Mouse (Mus musculus): Measurements from ENCODE around the gene Vmn1r201. TPM values are rescaled to one million over a fixed set of nuclear protein-coding genes. Genes with fewer than 3 reads are reported as not detected.

Gene Vmn1r201
- polyA plus RNA-seq (2014; fragmentation: Nextera tagmentation; extraction: Ambion mirVana) = not detected in 2 replicates

- ATAC-seq (ENCODE audit: low read depth) (no peak), DNase-seq (ENCODE audit: low spot score) (no peak)
- Histone ChIP-seq H3K9me3 (ENCODE audit: control insufficient read depth, low read length) (no peaks in the 10 kb centered on the region), H3K4me3 (ENCODE audit: low read depth, low read length) (no peak within 1 kb of the TSS), H3K36me3 (ENCODE audit: control insufficient read depth, insufficient read depth, low read length) (no peaks in the 10 kb centered on the region), H3K27ac (replicated peaks; ENCODE audit: low read depth, low read length) (no peak within 1 kb of the TSS), H3K9ac (ENCODE audit: low read depth, low read length) (no peak within 1 kb of the TSS), H3K4me2 (ENCODE audit: low read depth, low read length) (no peak within 1 kb of the TSS), H3K27me3 (replicated peaks; ENCODE audit: control insufficient read depth, insufficient read depth, low read length) (no peaks in the 10 kb centered on the region), H3K4me1 (ENCODE audit: control insufficient read depth, insufficient read depth, low read length) (no peaks in the 10 kb centered on the region)
- WGBS = 39% methylated on average over 1 of the region's 1 CpGs
Measured at GRCm38 (mm10) chr13:22471623-22472022, at the start of gene Vmn1r201. Gene Vmn1r201 (plus strand): TSS chr13:22471923.

GRCm38 (mm10) chr13:22455145-22455544 lies 16.6 kb upstream of the Vmn1r201 start:
- no peak overlapping the region for H3K4me2 ChIP-seq (ENCODE audit: low read depth, low read length)
- ATAC-seq (ENCODE audit: low read depth) (no peak), DNase-seq (ENCODE audit: low spot score) (no peak)
- no peaks in the 10 kb centered on the region for H3K9me3 ChIP-seq (ENCODE audit: control insufficient read depth, low read length)
- no peaks in the 10 kb centered on the region for H3K4me1 ChIP-seq (ENCODE audit: control insufficient read depth, insufficient read depth, low read length)
- no peak overlapping the region for H3K9ac ChIP-seq (ENCODE audit: low read depth, low read length)
- H3K36me3 ChIP-seq (ENCODE audit: control insufficient read depth, insufficient read depth, low read length) = no peaks in the 10 kb centered on the region
- H3K27ac ChIP-seq (replicated peaks; ENCODE audit: low read depth, low read length) = no peak overlapping the region
- no peaks in the 10 kb centered on the region for H3K27me3 ChIP-seq (replicated peaks; ENCODE audit: control insufficient read depth, insufficient read depth, low read length)
- H3K4me3 ChIP-seq (ENCODE audit: low read depth, low read length) = no peak overlapping the region

GRCm38 (mm10) chr13:22502431-22502830 lies 30.7 kb downstream of the Vmn1r201 start:
- Histone ChIP-seq H3K4me3 (ENCODE audit: low read depth, low read length) (no peak overlapping the region), H3K9me3 (ENCODE audit: control insufficient read depth, low read length) (no peaks in the 10 kb centered on the region), H3K36me3 (ENCODE audit: control insufficient read depth, insufficient read depth, low read length) (no peaks in the 10 kb centered on the region), H3K4me1 (ENCODE audit: control insufficient read depth, insufficient read depth, low read length) (no peaks in the 10 kb centered on the region), H3K4me2 (ENCODE audit: low read depth, low read length) (no peak overlapping the region), H3K9ac (ENCODE audit: low read depth, low read length) (no peak overlapping the region), H3K27ac (replicated peaks; ENCODE audit: low read depth, low read length) (no peak overlapping the region), H3K27me3 (replicated peaks; ENCODE audit: control insufficient read depth, insufficient read depth, low read length) (no peaks in the 10 kb centered on the region)
- DNase-seq (ENCODE audit: low spot score) = no peak
- WGBS = 71% methylated on average over 3 of the region's 3 CpGs
- ATAC-seq (ENCODE audit: low read depth) = no peak

- Histone ChIP-seq H3K9me3 (ENCODE audit: control insufficient read depth, low read length) (no peaks in the 10 kb centered on the region), H3K36me3 (ENCODE audit: control insufficient read depth, insufficient read depth, low read length) (no peaks in the 10 kb centered on the region), H3K4me2 (ENCODE audit: low read depth, low read length) (no peak within 1 kb of the TSS), H3K4me3 (ENCODE audit: low read depth, low read length) (no peak within 1 kb of the TSS), H3K9ac (ENCODE audit: low read depth, low read length) (no peak within 1 kb of the TSS), H3K27me3 (replicated peaks; ENCODE audit: control insufficient read depth, insufficient read depth, low read length) (no peaks in the 10 kb centered on the region), H3K4me1 (ENCODE audit: control insufficient read depth, insufficient read depth, low read length) (no peaks in the 10 kb centered on the region), H3K27ac (replicated peaks; ENCODE audit: low read depth, low read length) (no peak within 1 kb of the TSS)
- DNase-seq (ENCODE audit: low spot score) (no peak), ATAC-seq (ENCODE audit: low read depth) (no peak)
Measured at GRCm38 (mm10) chr13:22505281-22505680, 33.6 kb downstream of the Vmn1r201 start, which contains the start of gene Vmn1r202. Gene Vmn1r202 (minus strand): TSS chr13:22505381.

GRCm38 (mm10) chr13:22517814-22518213 lies 46.1 kb downstream of the Vmn1r201 start, which contains the start of gene Vmn1r203:
Gene Vmn1r203 (plus strand): TSS chr13:22518114.
- Histone ChIP-seq H3K36me3 (ENCODE audit: control insufficient read depth, insufficient read depth, low read length) (no peaks in the 10 kb centered on the region), H3K27me3 (replicated peaks; ENCODE audit: control insufficient read depth, insufficient read depth, low read length) (no peaks in the 10 kb centered on the region), H3K4me1 (ENCODE audit: control insufficient read depth, insufficient read depth, low read length) (no peaks in the 10 kb centered on the region), H3K4me3 (ENCODE audit: low read depth, low read length) (no peak within 1 kb of the TSS), H3K9ac (ENCODE audit: low read depth, low read length) (no peak within 1 kb of the TSS), H3K9me3 (ENCODE audit: control insufficient read depth, low read length) (no peaks in the 10 kb centered on the region), H3K27ac (replicated peaks; ENCODE audit: low read depth, low read length) (no peak within 1 kb of the TSS), H3K4me2 (ENCODE audit: low read depth, low read length) (no peak within 1 kb of the TSS)
- DNase-seq (ENCODE audit: low spot score) = no peak
- ATAC-seq (ENCODE audit: low read depth) = no peak

Other genes with a start within 250 kb of the Vmn1r201 start
- not detected in 2 replicates for gene Vmn1r193, start 248.8 kb upstream of the Vmn1r201 start, polyA plus RNA-seq (2014; fragmentation: Nextera tagmentation; extraction: Ambion mirVana)
- not detected in 2 replicates for gene Vmn1r194, start 227.7 kb upstream of the Vmn1r201 start, polyA plus RNA-seq (2014; fragmentation: Nextera tagmentation; extraction: Ambion mirVana)
- gene Vmn1r195, start 201.4 kb upstream of the Vmn1r201 start, polyA plus RNA-seq (2014; fragmentation: Nextera tagmentation; extraction: Ambion mirVana) = not detected in 2 replicates
- not detected in 2 replicates for gene Vmn1r196, start 182.0 kb upstream of the Vmn1r201 start, polyA plus RNA-seq (2014; fragmentation: Nextera tagmentation; extraction: Ambion mirVana)
- 0.26 TPM in 1 of 2 replicates, not detected in the other for gene Vmn1r197, start 147.3 kb upstream of the Vmn1r201 start, polyA plus RNA-seq (2014; fragmentation: Nextera tagmentation; extraction: Ambion mirVana)
- gene Vmn1r198, start 121.6 kb upstream of the Vmn1r201 start, polyA plus RNA-seq (2014; fragmentation: Nextera tagmentation; extraction: Ambion mirVana) = not detected in 2 replicates
- gene Vmn1r199, start 92.1 kb upstream of the Vmn1r201 start, polyA plus RNA-seq (2014; fragmentation: Nextera tagmentation; extraction: Ambion mirVana) = not detected in 2 replicates
- 0.04 TPM in 1 of 2 replicates, not detected in the other for gene Vmn1r200, start 81.5 kb upstream of the Vmn1r201 start, polyA plus RNA-seq (2014; fragmentation: Nextera tagmentation; extraction: Ambion mirVana)
- not detected in 2 replicates for gene Vmn1r202, start 33.5 kb downstream of the Vmn1r201 start, polyA plus RNA-seq (2014; fragmentation: Nextera tagmentation; extraction: Ambion mirVana)
- gene Vmn1r203, start 46.2 kb downstream of the Vmn1r201 start, polyA plus RNA-seq (2014; fragmentation: Nextera tagmentation; extraction: Ambion mirVana) = not detected in 2 replicates
- gene Vmn1r204, start 81.3 kb downstream of the Vmn1r201 start, polyA plus RNA-seq (2014; fragmentation: Nextera tagmentation; extraction: Ambion mirVana) = not detected in 2 replicates
- not detected in 2 replicates for gene Vmn1r205, start 121.1 kb downstream of the Vmn1r201 start, polyA plus RNA-seq (2014; fragmentation: Nextera tagmentation; extraction: Ambion mirVana)
- gene Vmn1r206, start 152.3 kb downstream of the Vmn1r201 start, polyA plus RNA-seq (2014; fragmentation: Nextera tagmentation; extraction: Ambion mirVana) = not detected in 2 replicates